Mouse (Mus musculus): Measurements from ENCODE around the gene Pdcd5. TPM values are rescaled to one million over a fixed set of nuclear protein-coding genes. Genes with fewer than 3 reads are reported as not detected.

The Pdcd5 gene
- polyA plus RNA-seq (2014; fragmentation: Nextera tagmentation; extraction: Ambion mirVana) = 238 and 295 TPM in 2 replicates

GRCm38 (mm10) chr7:35647101-35647698, at the start of gene Pdcd5:
Gene Pdcd5 (minus strand): TSS chr7:35647521.
- Histone ChIP-seq H3K4me2 (ENCODE audit: low read length) (peak within 1 kb of the TSS; percentile 63), H3K4me3 (replicated peaks; ENCODE audit: low read depth, low read length) (peak within 1 kb of the TSS; percentile 96), H3K9me3 (ENCODE audit: control insufficient read depth, low read length) (no peaks in the 10 kb centered on the region), H3K9ac (replicated peaks; ENCODE audit: low read length) (peak within 1 kb of the TSS; percentile 89), H3K36me3 (ENCODE audit: control insufficient read depth, insufficient read depth, low read length) (peaks cover 31% of the 10 kb centered on the region), H3K27ac (replicated peaks; ENCODE audit: low read depth, low read length) (peak within 1 kb of the TSS; percentile 83), H3K27me3 (ENCODE audit: control insufficient read depth, insufficient read depth, low read length) (no peaks in the 10 kb centered on the region), H3K4me1 (ENCODE audit: control insufficient read depth, insufficient read depth, low read length) (no peaks in the 10 kb centered on the region)
- ATAC-seq (ENCODE audit: low FRiP score, low TSS enrichment) = peak; percentile 93
- DNase-seq = peak; percentile 99
- WGBS = under 1% methylated on average over 63 of the region's 64 CpGs

- peaks cover 32% of the 10 kb centered on the region for H3K36me3 ChIP-seq (ENCODE audit: control insufficient read depth, insufficient read depth, low read length)
These were observed 45.3 kb upstream of the Pdcd5 start for GRCm38 (mm10) chr7:35692641-35693040.

GRCm38 (mm10) chr7:35692117-35692516, 44.8 kb upstream of the Pdcd5 start:
- Histone ChIP-seq H3K9ac (replicated peaks; ENCODE audit: low read length) (no peak overlapping the region), H3K4me3 (replicated peaks; ENCODE audit: low read depth, low read length) (no peak overlapping the region), H3K36me3 (ENCODE audit: control insufficient read depth, insufficient read depth, low read length) (peaks cover 30% of the 10 kb centered on the region), H3K27ac (replicated peaks; ENCODE audit: low read depth, low read length) (no peak overlapping the region), H3K9me3 (ENCODE audit: control insufficient read depth, low read length) (no peaks in the 10 kb centered on the region), H3K4me2 (ENCODE audit: low read length) (no peak overlapping the region), H3K27me3 (ENCODE audit: control insufficient read depth, insufficient read depth, low read length) (no peaks in the 10 kb centered on the region), H3K4me1 (ENCODE audit: control insufficient read depth, insufficient read depth, low read length) (no peaks in the 10 kb centered on the region)
- DNase-seq (peak; percentile 70), ATAC-seq (ENCODE audit: low FRiP score, low TSS enrichment) (0 out of 2 replicates have a peak, but pooled peaks have one; percentile 20)
- 72% methylated on average over 14 of the region's 14 CpGs for WGBS

More at GRCm38 (mm10) chr7:35692641-35693040, 45.3 kb upstream of the Pdcd5 start:
- 92% methylated on average over 12 of the region's 12 CpGs for WGBS
- DNase-seq (no peak), ATAC-seq (ENCODE audit: low FRiP score, low TSS enrichment) (no peak)
- H3K27ac ChIP-seq (replicated peaks; ENCODE audit: low read depth, low read length) = no peak overlapping the region
- no peak overlapping the region for H3K4me2 ChIP-seq (ENCODE audit: low read length)
- H3K9ac ChIP-seq (replicated peaks; ENCODE audit: low read length) = no peak overlapping the region
- H3K4me3 ChIP-seq (replicated peaks; ENCODE audit: low read depth, low read length) = no peak overlapping the region
- H3K4me1 ChIP-seq (ENCODE audit: control insufficient read depth, insufficient read depth, low read length) = no peaks in the 10 kb centered on the region
- H3K9me3 ChIP-seq (ENCODE audit: control insufficient read depth, low read length) = no peaks in the 10 kb centered on the region
- H3K27me3 ChIP-seq (ENCODE audit: control insufficient read depth, insufficient read depth, low read length) = no peaks in the 10 kb centered on the region

- H3K4me1 ChIP-seq (ENCODE audit: control insufficient read depth, insufficient read depth, low read length) = no peaks in the 10 kb centered on the region; the same call in 1 of the 2 replicates
These were observed 41.5 kb upstream of the Pdcd5 start for GRCm38 (mm10) chr7:35688781-35689349.

GRCm38 (mm10) chr7:35688276-35688675, 41.0 kb upstream of the Pdcd5 start:
- no peak for DNase-seq
- H3K36me3 ChIP-seq (ENCODE audit: control insufficient read depth, insufficient read depth, low read length) = peaks cover 27% of the 10 kb centered on the region
- no peak overlapping the region for H3K27ac ChIP-seq (replicated peaks; ENCODE audit: low read depth, low read length)
- no peak overlapping the region for H3K4me2 ChIP-seq (ENCODE audit: low read length)
- H3K4me3 ChIP-seq (replicated peaks; ENCODE audit: low read depth, low read length) = no peak overlapping the region
- ATAC-seq (ENCODE audit: low FRiP score, low TSS enrichment) = no peak
- WGBS = 38% methylated on average over 9 of the region's 9 CpGs
- H3K9me3 ChIP-seq (ENCODE audit: control insufficient read depth, low read length) = no peaks in the 10 kb centered on the region
- H3K4me1 ChIP-seq (ENCODE audit: control insufficient read depth, insufficient read depth, low read length) = peaks cover 3% of the 10 kb centered on the region; the same call in 1 of the 2 replicates
- H3K9ac ChIP-seq (replicated peaks; ENCODE audit: low read length) = no peak overlapping the region
- no peaks in the 10 kb centered on the region for H3K27me3 ChIP-seq (ENCODE audit: control insufficient read depth, insufficient read depth, low read length)

More at GRCm38 (mm10) chr7:35688781-35689349, 41.5 kb upstream of the Pdcd5 start:
- Histone ChIP-seq H3K27me3 (ENCODE audit: control insufficient read depth, insufficient read depth, low read length) (no peaks in the 10 kb centered on the region), H3K9me3 (ENCODE audit: control insufficient read depth, low read length) (no peaks in the 10 kb centered on the region), H3K9ac (replicated peaks; ENCODE audit: low read length) (no peak overlapping the region), H3K36me3 (ENCODE audit: control insufficient read depth, insufficient read depth, low read length) (peaks cover 27% of the 10 kb centered on the region), H3K4me3 (replicated peaks; ENCODE audit: low read depth, low read length) (no peak overlapping the region), H3K4me2 (ENCODE audit: low read length) (no peak overlapping the region), H3K27ac (replicated peaks; ENCODE audit: low read depth, low read length) (no peak overlapping the region)
- WGBS = 85% methylated on average over 11 of the region's 11 CpGs
- no peak for ATAC-seq (ENCODE audit: low FRiP score, low TSS enrichment)
- DNase-seq = no peak

GRCm38 (mm10) chr7:35687229-35687628, 39.9 kb upstream of the Pdcd5 start:
- peaks cover 21% of the 10 kb centered on the region for H3K36me3 ChIP-seq (ENCODE audit: control insufficient read depth, insufficient read depth, low read length)
- no peak overlapping the region for H3K27ac ChIP-seq (replicated peaks; ENCODE audit: low read depth, low read length)
- H3K4me3 ChIP-seq (replicated peaks; ENCODE audit: low read depth, low read length) = no peak overlapping the region
- 25% methylated on average over 10 of the region's 10 CpGs for WGBS
- DNase-seq = no peak
- no peak for ATAC-seq (ENCODE audit: low FRiP score, low TSS enrichment)
- H3K9ac ChIP-seq (replicated peaks; ENCODE audit: low read length) = no peak overlapping the region; the same call in 1 of the 2 replicates
- H3K27me3 ChIP-seq (ENCODE audit: control insufficient read depth, insufficient read depth, low read length) = no peaks in the 10 kb centered on the region
- no peaks in the 10 kb centered on the region for H3K9me3 ChIP-seq (ENCODE audit: control insufficient read depth, low read length)
- peaks cover 3% of the 10 kb centered on the region; the same call in 1 of the 2 replicates for H3K4me1 ChIP-seq (ENCODE audit: control insufficient read depth, insufficient read depth, low read length)
- H3K4me2 ChIP-seq (ENCODE audit: low read length) = 0 out of 2 replicates have a peak overlapping the region, but pooled peaks have one; percentile 6

- ATAC-seq (ENCODE audit: low FRiP score, low TSS enrichment) (no peak), DNase-seq (peak; percentile 77)
- H3K4me3 ChIP-seq (replicated peaks; ENCODE audit: low read depth, low read length) = no peak overlapping the region
- WGBS = 29% methylated on average over 13 of the region's 13 CpGs
- H3K27me3 ChIP-seq (ENCODE audit: control insufficient read depth, insufficient read depth, low read length) = no peaks in the 10 kb centered on the region
- H3K4me2 ChIP-seq (ENCODE audit: low read length) = no peak overlapping the region
- no peaks in the 10 kb centered on the region for H3K9me3 ChIP-seq (ENCODE audit: control insufficient read depth, low read length)
- peaks cover 3% of the 10 kb centered on the region; the same call in 1 of the 2 replicates for H3K4me1 ChIP-seq (ENCODE audit: control insufficient read depth, insufficient read depth, low read length)
- H3K9ac ChIP-seq (replicated peaks; ENCODE audit: low read length) = no peak overlapping the region
- peaks cover 17% of the 10 kb centered on the region for H3K36me3 ChIP-seq (ENCODE audit: control insufficient read depth, insufficient read depth, low read length)
- H3K27ac ChIP-seq (replicated peaks; ENCODE audit: low read depth, low read length) = no peak overlapping the region
These were observed 39.4 kb upstream of the Pdcd5 start for GRCm38 (mm10) chr7:35686756-35687155.

- Histone ChIP-seq H3K27me3 (ENCODE audit: control insufficient read depth, insufficient read depth, low read length) (no peaks in the 10 kb centered on the region), H3K27ac (replicated peaks; ENCODE audit: low read depth, low read length) (no peak overlapping the region; the same call in 1 of the 2 replicates), H3K9ac (replicated peaks; ENCODE audit: low read length) (no peak overlapping the region), H3K4me3 (replicated peaks; ENCODE audit: low read depth, low read length) (no peak overlapping the region), H3K36me3 (ENCODE audit: control insufficient read depth, insufficient read depth, low read length) (peaks cover 17% of the 10 kb centered on the region), H3K9me3 (ENCODE audit: control insufficient read depth, low read length) (no peaks in the 10 kb centered on the region), H3K4me1 (ENCODE audit: control insufficient read depth, insufficient read depth, low read length) (peaks cover 3% of the 10 kb centered on the region; the same call in 1 of the 2 replicates), H3K4me2 (ENCODE audit: low read length) (no peak overlapping the region)
- DNase-seq (no peak), ATAC-seq (ENCODE audit: low FRiP score, low TSS enrichment) (no peak)
- WGBS = 69% methylated on average over 11 of the region's 11 CpGs
These were observed 38.9 kb upstream of the Pdcd5 start for GRCm38 (mm10) chr7:35686216-35686615.
